Mouse (Mus musculus) adrenal gland, adult 2 months (tissue): ENCODE data around the gene Numa1. TPM values are rescaled to one million over a fixed set of nuclear protein-coding genes. Genes with fewer than 3 reads are reported as not detected.
"Not testable (repeated sequence)": the region's sequence is repeated elsewhere in the genome, so short reads cannot be mapped to it uniquely, and the experiment has no call there.

Source experiments
- DNase-seq: peaks from one replicate; pipeline ENCODE4 v3.0.0; 2021
- polyA plus RNA-seq: library from polyadenylated mRNA; depleted of rRNA; stranded (reverse); fragments of >200 nt; gene quantifications from 2 replicates; pipeline ENCODE4 v1.2.3, GENCODE M21; 2012
- total RNA-seq, 2 experiments: library from RNA; stranded (reverse); gene quantifications; 2 replicates each; pipeline ENCODE4 v1.2.3; 2021

The Numa1 gene
- total and polyA plus RNA-seq, 3 experiments, result 96.6 to 176 (median 167) TPM

DNA sequence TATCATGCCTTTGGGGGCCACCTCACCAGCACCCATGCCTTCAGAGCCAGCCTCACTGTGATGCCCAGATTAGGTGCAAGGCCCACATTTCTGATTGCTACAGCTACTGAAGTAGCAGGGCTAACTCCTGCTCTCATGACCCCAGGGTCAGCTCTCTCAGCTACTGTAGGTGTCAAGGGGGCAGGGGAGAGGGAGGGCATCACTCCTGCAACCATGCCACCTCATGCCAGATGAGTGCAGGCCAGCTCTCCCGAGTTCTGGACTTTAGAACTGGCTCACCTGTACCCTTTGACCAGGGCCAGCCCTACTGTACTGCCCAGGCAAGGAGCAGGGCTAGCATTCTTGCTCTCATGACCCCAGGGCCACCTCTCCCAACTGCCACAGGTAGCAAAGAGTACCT, 48.8 kb downstream of the Numa1 start:
- no peak for DNase-seq

DNA sequence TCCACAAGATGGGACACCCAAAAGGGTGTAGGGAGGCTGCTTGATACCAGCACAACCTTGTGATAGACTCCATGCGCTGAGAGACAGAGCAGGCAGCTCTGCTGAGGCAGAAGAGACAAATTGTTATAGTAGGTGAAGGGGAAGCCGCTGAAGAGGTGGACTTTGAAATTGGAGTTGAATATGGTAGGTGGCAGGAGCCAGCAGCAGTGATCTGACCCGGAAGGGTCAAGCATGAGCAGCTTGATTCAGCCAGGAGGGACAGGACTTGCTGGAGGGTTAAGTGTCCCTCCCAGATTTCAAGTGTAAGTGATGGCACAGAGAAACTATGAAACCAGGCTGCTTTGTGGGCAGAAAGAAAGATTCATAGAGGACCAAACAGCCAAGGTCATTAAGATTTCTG, 51.2 kb downstream of the Numa1 start:
- no peak for DNase-seq

GRCm38 (mm10) chr7:101994241-101994640, 60.3 kb downstream of the Numa1 start:
- DNase-seq, result no peak

DNA sequence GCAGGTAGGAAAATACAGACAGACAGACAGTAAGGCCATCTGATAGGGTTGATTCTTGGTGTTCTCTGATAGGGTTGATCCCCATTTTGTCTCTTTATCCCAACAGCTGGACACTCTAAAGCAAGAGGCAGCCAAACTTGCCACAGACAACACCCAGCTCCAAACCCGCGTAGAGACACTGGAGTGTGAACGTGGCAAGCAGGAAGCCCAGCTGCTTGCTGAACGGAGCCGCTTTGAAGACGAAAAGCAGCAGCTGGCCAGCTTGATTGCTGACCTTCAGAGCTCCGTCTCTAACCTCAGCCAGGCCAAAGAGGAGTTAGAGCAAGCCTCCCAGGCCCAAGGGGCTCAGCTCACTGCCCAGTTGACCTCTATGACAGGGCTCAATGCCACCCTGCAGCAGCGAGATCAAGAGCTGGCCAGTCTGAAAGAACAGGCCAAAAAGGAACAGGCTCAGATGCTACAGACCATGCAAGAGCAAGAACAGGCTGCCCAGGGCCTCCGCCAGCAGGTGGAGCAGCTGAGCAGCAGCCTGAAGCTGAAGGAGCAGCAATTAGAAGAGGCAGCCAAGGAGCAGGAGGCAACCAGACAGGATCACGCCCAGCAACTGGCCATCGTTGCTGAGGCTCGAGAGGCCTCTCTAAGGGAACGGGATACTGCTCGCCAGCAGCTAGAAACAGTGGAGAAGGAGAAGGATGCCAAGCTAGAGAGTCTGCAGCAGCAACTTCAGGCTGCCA, 64.5 kb downstream of the Numa1 start:
- peak; percentile 89 for DNase-seq

- no peak for DNase-seq
Measured at GRCm38 (mm10) chr7:101999461-102000151, 65.7 kb downstream of the Numa1 start.

- no peak for DNase-seq
Measured at GRCm38 (mm10) chr7:102000296-102000695, 66.4 kb downstream of the Numa1 start.

DNA sequence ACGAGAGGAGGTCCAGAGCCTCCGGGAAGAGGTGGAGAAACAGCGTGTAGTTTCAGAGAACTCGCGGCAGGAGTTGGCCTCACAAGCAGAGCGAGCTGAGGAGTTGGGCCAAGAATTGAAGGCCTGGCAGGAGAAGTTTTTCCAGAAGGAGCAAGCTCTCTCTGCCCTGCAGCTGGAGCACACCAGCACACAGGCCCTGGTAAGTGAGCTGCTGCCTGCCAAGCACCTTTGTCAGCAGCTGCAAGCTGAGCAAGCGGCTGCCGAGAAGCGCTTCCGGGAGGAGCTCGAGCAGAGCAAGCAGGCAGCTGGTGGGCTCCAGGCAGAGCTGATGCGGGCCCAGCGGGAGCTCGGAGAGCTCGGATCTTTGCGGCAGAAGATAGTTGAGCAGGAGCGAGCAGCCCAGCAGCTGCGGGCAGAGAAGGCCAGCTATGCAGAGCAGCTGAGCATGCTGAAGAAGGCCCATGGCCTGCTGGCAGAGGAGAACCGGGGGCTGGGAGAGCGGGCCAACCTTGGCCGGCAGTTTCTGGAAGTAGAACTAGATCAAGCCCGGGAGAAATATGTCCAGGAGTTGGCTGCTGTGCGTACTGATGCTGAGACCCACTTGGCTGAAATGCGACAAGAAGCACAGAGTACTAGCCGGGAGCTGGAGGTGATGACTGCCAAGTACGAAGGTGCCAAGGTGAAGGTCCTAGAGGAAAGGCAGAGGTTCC, 67.2 kb downstream of the Numa1 start:
- DNase-seq, result peak; percentile 44

GRCm38 (mm10) chr7:102006520-102006919, 72.6 kb downstream of the Numa1 start:
- no peak for DNase-seq

DNA sequence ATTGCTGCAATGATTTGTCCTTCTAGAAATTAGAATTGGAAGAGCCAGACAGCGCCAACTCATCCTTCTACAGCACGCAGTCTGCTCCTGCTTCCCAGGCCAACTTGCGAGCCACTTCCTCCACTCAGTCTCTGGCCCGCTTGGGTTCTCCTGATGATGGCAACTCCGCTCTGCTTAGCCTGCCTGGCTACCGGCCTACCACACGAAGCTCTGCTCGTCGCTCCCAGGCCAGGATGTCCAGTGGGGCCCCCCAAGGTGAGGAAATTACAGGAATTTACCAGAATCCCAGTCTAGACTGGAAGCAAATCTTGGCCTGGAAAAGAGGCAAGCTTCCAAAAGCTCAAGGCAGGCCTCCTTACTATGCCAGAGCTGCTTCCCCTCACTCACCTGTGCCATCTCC, 77.9 kb downstream of the Numa1 start:
- DNase-seq, result peak; percentile 35

DNA sequence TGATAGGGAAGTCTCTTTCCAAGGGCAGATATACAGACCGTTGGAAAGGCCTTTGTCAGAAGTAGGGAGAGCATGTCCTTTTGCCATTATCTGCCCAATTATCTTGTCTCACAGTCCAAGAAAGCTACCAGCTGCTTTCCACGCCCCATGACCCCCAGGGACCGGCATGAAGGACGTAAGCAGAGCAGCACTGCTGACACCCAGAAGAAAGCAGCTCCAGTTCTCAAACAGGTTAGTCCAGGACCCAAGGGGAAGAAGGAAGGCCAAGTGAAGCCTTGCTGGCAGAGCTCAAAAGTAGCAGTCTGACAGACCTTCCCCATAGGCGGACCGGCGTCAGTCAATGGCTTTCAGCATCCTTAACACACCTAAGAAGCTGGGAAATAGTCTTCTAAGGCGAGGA, 79.5 kb downstream of the Numa1 start:
- peak; percentile 15 for DNase-seq

DNA sequence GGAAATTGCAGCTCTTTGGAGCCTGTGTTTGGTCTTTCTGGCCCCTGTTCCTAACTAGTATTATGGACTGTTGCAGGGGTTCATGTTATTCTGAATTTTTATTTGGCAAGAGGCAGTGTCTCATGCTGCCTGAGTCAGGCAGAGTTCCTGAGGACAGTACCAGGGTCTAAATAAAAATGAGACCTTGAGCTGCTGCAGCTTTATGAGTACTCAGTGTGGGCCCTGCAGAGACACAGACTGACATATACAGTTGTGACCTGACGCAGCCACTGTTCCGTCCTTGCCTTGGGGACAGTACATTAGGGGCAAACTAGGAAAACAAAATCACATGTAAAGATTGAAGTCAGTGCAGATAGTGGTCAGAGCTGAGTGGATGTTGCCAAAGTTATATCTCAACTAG, 81.1 kb downstream of the Numa1 start:
- DNase-seq, result peak; percentile 65

DNA sequence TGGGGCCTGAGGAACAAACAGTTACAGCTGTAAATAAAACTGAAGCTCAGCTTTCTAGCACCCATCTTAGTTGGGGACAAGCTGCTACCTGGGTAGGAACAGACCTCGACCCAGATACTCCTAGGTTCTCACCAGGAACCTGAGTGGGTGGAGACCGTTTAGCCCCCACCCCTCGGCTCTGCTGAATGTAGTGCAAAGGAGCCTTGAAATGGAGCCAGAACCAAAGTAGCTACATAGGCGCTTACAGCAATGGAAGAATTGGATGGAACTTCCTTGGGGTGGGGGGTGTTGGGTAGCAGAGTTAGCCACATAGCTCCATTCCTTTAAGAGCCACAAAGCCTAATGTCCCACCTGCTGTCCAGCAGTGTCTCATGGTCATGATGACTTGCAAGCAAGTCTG, 83.0 kb downstream of the Numa1 start:
- peak; percentile 35 for DNase-seq

DNA sequence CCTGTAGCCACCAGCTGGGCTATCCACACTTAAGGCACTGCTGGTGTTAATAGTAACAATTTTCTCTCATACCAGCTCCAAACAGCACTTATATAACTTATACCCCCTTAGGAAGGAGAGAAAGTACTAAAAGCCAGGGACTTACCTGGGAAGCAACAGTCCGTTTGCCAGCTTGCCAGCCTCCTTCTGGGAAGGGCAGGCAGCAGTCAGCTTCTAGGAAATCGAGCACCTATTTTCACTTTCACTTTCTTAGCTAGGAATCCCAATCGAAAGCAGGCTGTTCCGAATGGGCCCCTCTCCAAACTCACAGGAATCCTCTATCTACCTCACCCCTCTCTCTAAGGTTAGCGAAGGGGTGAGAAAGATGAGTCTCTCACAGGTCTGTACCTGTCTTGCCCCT, 83.5 kb downstream of the Numa1 start:
- peak; percentile 61 for DNase-seq

DNA sequence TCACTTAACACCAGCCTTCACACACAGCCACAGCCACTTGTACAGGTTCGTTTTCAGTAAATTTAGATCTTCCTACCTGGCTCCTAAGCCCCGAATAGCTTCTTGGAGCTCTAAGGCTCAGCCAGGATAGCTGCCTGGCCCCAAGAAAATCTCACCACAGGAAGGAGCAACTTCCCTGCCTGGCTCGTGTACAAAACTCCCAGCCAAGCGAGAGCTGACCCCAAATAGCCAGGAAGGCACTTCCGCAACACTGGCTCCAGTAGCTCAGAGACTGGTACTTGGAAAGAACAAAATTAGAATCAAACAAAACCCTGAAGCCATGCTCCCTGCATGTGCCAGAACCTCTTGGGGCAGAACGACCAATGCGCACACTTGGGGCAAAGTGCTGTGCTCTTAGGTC, 84.1 kb downstream of the Numa1 start:
- peak; percentile 51 for DNase-seq

DNA sequence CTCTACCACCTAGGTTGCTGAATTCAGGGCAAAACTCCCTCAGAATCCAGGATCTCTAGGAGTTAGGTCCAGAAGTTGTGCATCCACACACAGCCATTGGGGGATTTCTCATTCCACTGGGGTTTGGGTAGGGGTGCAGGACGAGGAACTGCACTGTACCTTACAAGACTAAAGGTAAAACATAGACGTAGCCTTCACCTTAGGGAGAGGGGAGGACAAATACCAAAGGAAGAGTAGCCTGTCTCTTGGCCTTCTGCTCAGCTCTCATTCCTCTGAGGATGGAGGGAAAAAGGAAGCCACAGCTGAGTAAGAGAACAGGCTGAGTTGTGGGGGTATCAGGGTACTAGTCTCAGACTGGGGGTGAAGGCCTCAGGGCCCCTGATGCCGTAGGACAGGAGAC, 84.7 kb downstream of the Numa1 start, which contains the start of gene Il18bp:
TSS of gene Il18bp (minus strand) at position 101 of the 400 bp plus-strand sequence.
- no peak for DNase-seq

DNA sequence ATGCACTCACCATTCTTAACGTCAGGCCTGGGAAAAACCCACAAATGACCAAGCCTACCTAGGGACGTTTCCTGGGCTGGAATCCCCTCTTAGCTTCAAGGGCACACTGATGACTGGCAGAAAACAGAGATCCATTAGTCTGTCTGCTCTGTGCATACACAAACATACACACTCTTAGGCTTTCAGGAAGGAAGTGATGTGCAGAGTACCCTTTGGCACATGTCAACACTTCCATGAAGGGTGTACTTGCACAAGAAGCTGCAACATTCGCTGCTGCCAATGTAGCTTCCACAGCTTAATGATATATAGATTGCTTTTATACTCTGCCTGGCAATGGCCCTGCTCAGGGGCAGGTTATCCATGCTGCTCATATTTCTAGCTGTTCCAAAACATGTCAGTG, 85.5 kb downstream of the Numa1 start:
- no peak for DNase-seq

DNA sequence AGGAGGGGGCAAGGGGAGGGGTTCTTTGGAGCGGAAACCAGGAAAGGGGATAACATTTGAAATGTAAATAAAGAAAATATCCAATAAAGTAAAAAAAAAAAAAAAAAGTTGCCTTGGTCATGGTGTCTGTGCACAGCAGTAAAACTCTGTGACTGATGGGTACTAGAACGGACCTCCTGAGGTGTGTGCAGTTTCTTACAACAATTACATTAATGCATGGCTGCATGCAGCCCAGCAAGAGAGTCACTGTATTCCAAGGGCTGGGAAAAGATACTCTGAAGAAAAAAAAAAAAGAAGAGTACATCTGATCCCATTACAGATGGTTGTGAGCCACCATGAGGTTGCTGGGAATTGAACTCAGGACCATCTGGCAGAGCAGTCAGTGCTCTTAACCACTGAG, 87.0 kb downstream of the Numa1 start:
- DNase-seq, result not testable (repeated sequence)

DNA sequence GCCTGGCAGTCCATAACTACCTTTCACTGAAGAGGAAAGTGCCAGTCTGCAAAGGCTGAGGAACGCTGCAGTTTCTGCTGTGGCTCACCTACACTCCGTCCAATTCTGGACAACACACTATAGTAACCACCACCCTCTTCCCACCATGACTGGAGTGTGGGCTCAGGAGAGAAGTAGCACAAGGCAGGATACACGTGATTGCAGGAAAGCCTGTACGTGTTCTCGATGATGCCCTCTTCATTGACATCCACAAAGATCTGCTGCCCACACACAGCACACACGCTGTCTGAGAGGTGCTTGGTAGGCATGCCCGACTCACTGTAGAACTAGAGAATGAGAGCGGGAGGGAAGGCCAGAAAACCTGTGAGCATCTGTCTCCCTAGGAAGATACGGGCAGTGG, 89.9 kb downstream of the Numa1 start:
- DNase-seq, result no peak

- DNase-seq, result peak; percentile 17
Measured at GRCm38 (mm10) chr7:102025187-102026119, 91.5 kb downstream of the Numa1 start.

DNA sequence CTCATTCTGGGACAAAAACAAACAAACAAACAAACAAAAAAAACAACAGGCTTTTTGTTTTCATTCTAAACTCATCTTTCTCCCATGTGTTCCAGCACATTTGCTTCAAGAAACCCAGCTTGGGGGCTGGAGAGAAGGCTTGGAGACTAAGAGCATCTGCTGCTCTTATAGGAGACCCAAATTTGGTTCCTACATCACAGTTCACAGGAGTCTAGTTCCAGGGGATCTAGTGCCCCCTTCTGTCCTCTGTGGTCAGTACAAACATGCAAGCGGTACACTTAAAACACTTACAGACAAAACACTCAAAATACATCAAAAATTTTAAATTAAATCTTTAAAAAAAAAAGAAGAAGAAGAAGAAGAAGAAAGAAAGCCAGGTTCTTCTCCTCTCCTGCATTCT, 101.0 kb downstream of the Numa1 start:
- DNase-seq, result peak; percentile 35

DNA sequence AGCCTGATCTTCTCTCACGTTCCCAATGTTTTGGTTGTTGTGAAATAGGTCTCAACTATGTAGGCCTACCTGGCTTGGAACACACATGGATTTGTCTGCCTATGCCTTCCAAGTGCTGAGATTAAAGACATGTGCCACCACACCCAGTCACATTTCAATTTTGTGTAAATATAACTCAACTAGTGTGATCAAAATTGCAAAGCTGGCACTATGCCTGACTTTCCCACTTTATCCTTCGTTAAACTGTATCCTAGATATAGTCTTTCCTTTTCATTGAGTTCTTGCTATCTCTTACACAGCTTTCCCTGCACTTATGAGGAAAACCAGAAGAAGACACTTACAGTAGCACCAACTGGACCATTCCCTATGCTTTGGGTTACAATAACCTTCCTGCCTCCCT, 101.6 kb downstream of the Numa1 start:
- no peak for DNase-seq

- no peak for DNase-seq
Measured at GRCm38 (mm10) chr7:102037318-102037717, 103.4 kb downstream of the Numa1 start.
